Mouse (Mus musculus) erythroblast, embryonic 14.5 days (primary cell): ENCODE results near the gene Fxn.

Experiments used
- GATA1 ChIP-seq: IDR thresholded peaks from 2 replicates; pipeline ENCODE4 v1.6.1; 2012; ENCODE audit warnings: low read length, inconsistent platforms, mixed read lengths
- TAL1 ChIP-seq: IDR thresholded peaks from 3 replicates; pipeline ENCODE4 v1.6.1; 2012; ENCODE audit warnings: low read length, inconsistent platforms, mixed read lengths

- TF ChIP-seq GATA1, result no peak
- no peak for TF ChIP-seq TAL1
Observed at GRCm38 (mm10) chr19:24212552-24213249, 67.7 kb downstream of the Fxn start.
